Mouse (Mus musculus): ENCODE results near the gene Syngr3.
"Not testable (repeated sequence)": the region's sequence is repeated elsewhere in the genome, so short reads cannot be mapped to it uniquely, and the experiment has no call there.

Syngr3 gene

GRCm38 (mm10) chr17:24689251-24690081, at the start of gene Syngr3:
TSS of gene Syngr3 (minus strand) at chr17:24689955.
- DNase-seq = no peak

GRCm38 (mm10) chr17:24738238-24738637, 48.5 kb upstream of the Syngr3 start:
- no peak for DNase-seq

GRCm38 (mm10) chr17:24737135-24737810, 47.5 kb upstream of the Syngr3 start:
- DNase-seq = no peak

- DNase-seq = peak; percentile 96
Measured at GRCm38 (mm10) chr17:24736330-24737051, 46.7 kb upstream of the Syngr3 start, which contains the start of gene Msrb1. TSS of gene Msrb1 (plus strand) at chr17:24736642.

GRCm38 (mm10) chr17:24735446-24735845, 45.7 kb upstream of the Syngr3 start:
- DNase-seq = no peak

- DNase-seq = no peak
Measured at GRCm38 (mm10) chr17:24734513-24734912, 44.8 kb upstream of the Syngr3 start.

- DNase-seq = no peak
Measured at GRCm38 (mm10) chr17:24733434-24734050, 43.8 kb upstream of the Syngr3 start.

GRCm38 (mm10) chr17:24732233-24732935, 42.6 kb upstream of the Syngr3 start:
- DNase-seq = no peak

- DNase-seq = no peak
Measured at GRCm38 (mm10) chr17:24730787-24731186, 41.0 kb upstream of the Syngr3 start.

GRCm38 (mm10) chr17:24729067-24729466, 39.3 kb upstream of the Syngr3 start:
- DNase-seq = no peak

- DNase-seq = no peak
Measured at GRCm38 (mm10) chr17:24728184-24728583, 38.4 kb upstream of the Syngr3 start.

GRCm38 (mm10) chr17:24727618-24728017, 37.9 kb upstream of the Syngr3 start, which contains the start of gene Rpl3l:
TSS of gene Rpl3l (plus strand) at chr17:24727820.
- DNase-seq = no peak

GRCm38 (mm10) chr17:24725637-24726390, 36.1 kb upstream of the Syngr3 start:
- no peak for DNase-seq

GRCm38 (mm10) chr17:24724184-24724583, 34.4 kb upstream of the Syngr3 start, which contains the start of gene Ndufb10:
TSS of gene Ndufb10 (minus strand) at chr17:24724478.
- peak; percentile 99 for DNase-seq

- no peak for DNase-seq
Measured at GRCm38 (mm10) chr17:24723881-24724180, 34.1 kb upstream of the Syngr3 start.

- no peak for DNase-seq
Measured at GRCm38 (mm10) chr17:24723122-24723880, 33.5 kb upstream of the Syngr3 start.

- no peak for DNase-seq
Measured at GRCm38 (mm10) chr17:24722220-24722924, 32.6 kb upstream of the Syngr3 start.

GRCm38 (mm10) chr17:24721383-24721955, 31.7 kb upstream of the Syngr3 start:
- DNase-seq = not testable (repeated sequence)

- not testable (repeated sequence) for DNase-seq
Measured at GRCm38 (mm10) chr17:24720616-24721015, 30.9 kb upstream of the Syngr3 start.
